Mouse (Mus musculus) liver, postnatal 0 days (tissue): ENCODE data around the gene Spats2l. TPM values are rescaled to one million over a fixed set of nuclear protein-coding genes. Genes with fewer than 3 reads are reported as not detected.
A peak's percentile ranks its signal among the peaks of the same experiment; 100 is the strongest.

Source experiments
- ATAC-seq: fragments of 200-750 bp; cut with Nextera tagmentation; 2 replicates; pipeline ENCODE4 v1.8.0; 2017; ENCODE audit warnings: mild to moderate bottlenecking, moderate library complexity
- DNase-seq: peaks from one replicate; pipeline ENCODE4 v3.0.0-alpha.2; 2016
- H3K27ac ChIP-seq: fragments of 300-500 bp; sonication (generic); 2 replicates; pipeline ENCODE4 v1.5.1; 2014; ENCODE audit warnings: antibody characterized with exemption, moderate library complexity, mild to moderate bottlenecking, low read depth
- H3K27me3 ChIP-seq: fragments of 300-500 bp; sonication (generic); 2 replicates; pipeline ENCODE4 v1.6.1; 2014; ENCODE audit warnings: low read length, control low read depth, mixed read lengths; ENCODE audit not compliant: insufficient read depth
- H3K36me3 ChIP-seq: fragments of 300-500 bp; sonication (generic); replicated peaks from 2 replicates; pipeline ENCODE4 v1.6.1; 2014; ENCODE audit warnings: mild to moderate bottlenecking, control low read depth, low read length, moderate library complexity, mixed read lengths; ENCODE audit not compliant: insufficient read depth
- H3K4me1 ChIP-seq: fragments of 300-500 bp; sonication (generic); 2 replicates; pipeline ENCODE4 v1.6.1; 2014; ENCODE audit warnings: antibody characterized with exemption, mild to moderate bottlenecking, control low read depth; ENCODE audit not compliant: insufficient read depth
- H3K4me2 ChIP-seq: fragments of 300-500 bp; sonication (generic); 2 replicates; pipeline ENCODE4 v1.6.1; 2014; ENCODE audit warnings: low read depth, mild to moderate bottlenecking, low read length, moderate library complexity, mixed read lengths
- H3K4me3 ChIP-seq: fragments of 300-500 bp; sonication (generic); 2 replicates; pipeline ENCODE4 v1.5.1; 2014; ENCODE audit warnings: low read depth, low read length
- H3K9ac ChIP-seq: fragments of 300-500 bp; sonication (generic); replicated peaks from 2 replicates; pipeline ENCODE4 v1.6.1; 2014; ENCODE audit warnings: mild to moderate bottlenecking, moderate library complexity
- H3K9me3 ChIP-seq: fragments of 300-500 bp; sonication (generic); 2 replicates; pipeline ENCODE4 v1.6.1; 2016; ENCODE audit warnings: mild to moderate bottlenecking, control low read depth, low read length, mixed read lengths
- CTCF ChIP-seq: sonication (generic); IDR thresholded peaks from 2 replicates; pipeline ENCODE4 v1.5.1; 2016; ENCODE audit warnings: antibody characterized with exemption, low read depth
- EP300 ChIP-seq: IDR thresholded peaks from 2 replicates; pipeline ENCODE4 v1.6.1; 2016; ENCODE audit warnings: antibody characterized with exemption, low read depth, mild to moderate bottlenecking
- WGBS: fragments of 180-500 bp; shearing (Covaris S2); extraction: QIAGEN DNeasy Blood & Tissue Kit; methylation state at CpG from one replicate; pipeline ENCODE4 v1.1.7; 2014; ENCODE audit not compliant: insufficient replicate concordance; 5-methylcytosine and 5-hydroxymethylcytosine counted together
- polyA plus RNA-seq: library from polyadenylated mRNA; unstranded; fragments of >200 nt; fragmentation: Nextera tagmentation; extraction: Ambion mirVana; gene quantifications from 2 replicates; pipeline ENCODE4 v1.2.1, GENCODE M21; 2015

The Spats2l gene
- polyA plus RNA-seq, 1 experiment from 2014 or later, result 10.2 TPM

DNA sequence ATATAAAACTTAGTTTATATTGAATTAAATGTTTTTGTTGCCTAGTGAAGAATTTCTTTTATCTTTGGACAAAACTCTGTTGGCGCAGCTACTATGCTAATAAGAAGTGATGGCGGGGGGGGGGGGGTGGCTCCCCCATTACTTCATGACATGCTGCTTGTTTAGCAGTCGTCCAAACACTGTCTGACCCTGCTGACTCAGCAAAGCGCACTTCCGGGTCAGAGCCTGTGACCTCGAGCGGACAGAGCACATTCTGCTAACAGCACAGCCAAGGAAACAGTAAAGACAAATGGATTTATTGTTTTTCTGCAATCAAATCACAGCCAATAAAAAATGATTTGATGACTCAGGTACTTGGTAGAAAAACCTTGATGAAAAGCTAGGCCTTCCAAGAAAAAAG, 61.2 kb downstream of the Spats2l start:
- H3K36me3 ChIP-seq, result no peaks in the 10 kb centered on the region
- no peak overlapping the region for H3K4me2 ChIP-seq
- no peaks in the 10 kb centered on the region for H3K27me3 ChIP-seq
- TF ChIP-seq CTCF (no peak), EP300 (no peak)
- no peak overlapping the region for H3K27ac ChIP-seq
- 50% methylated on average over 7 of the region's 7 CpGs for WGBS
- H3K4me3 ChIP-seq, result no peak overlapping the region
- no peaks in the 10 kb centered on the region for H3K9me3 ChIP-seq
- H3K9ac ChIP-seq, result no peak overlapping the region
- DNase-seq (peak; percentile 47), ATAC-seq (no peak)
- no peaks in the 10 kb centered on the region for H3K4me1 ChIP-seq

DNA sequence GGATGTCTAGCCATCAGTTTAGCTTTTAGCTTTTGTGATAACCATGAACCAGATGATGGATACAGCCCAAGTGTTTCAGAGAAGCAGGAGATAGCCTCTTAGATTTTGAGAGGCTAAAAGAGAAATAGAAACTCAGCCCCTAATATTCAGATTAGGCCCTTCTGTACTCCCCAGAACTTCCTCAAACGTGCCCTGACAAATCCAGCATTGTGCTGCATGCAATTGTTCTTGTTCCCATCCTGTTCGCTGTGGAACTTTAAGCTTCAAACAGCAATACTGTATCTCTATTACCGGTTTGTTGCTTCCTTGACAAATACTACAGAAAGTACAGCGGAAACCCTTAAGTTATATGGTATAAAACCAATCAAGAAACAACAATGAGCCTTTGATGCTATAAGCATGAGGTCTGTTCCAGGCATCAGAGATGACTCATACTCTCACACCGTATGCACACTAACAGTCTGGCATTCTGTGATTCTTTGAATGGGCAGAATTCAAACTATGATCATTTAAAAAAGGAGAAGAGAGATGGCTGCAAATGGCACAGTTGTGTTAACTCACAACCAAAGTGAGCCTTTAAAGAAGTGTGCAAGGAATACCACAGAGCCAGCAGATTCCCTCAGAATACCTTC, 62.8 kb downstream of the Spats2l start:
- 57% methylated on average over 5 of the region's 5 CpGs for WGBS
- ATAC-seq (peak; percentile 49), DNase-seq (no peak)
- Histone ChIP-seq H3K9me3 (no peaks in the 10 kb centered on the region), H3K27me3 (no peaks in the 10 kb centered on the region), H3K4me3 (no peak overlapping the region), H3K36me3 (no peaks in the 10 kb centered on the region), H3K9ac (no peak overlapping the region), H3K27ac (peak overlapping the region; percentile 22; the same call in 1 of the 2 replicates), H3K4me1 (no peaks in the 10 kb centered on the region), H3K4me2 (no peak overlapping the region)
- no peak for TF ChIP-seq EP300
- no peak for TF ChIP-seq CTCF

DNA sequence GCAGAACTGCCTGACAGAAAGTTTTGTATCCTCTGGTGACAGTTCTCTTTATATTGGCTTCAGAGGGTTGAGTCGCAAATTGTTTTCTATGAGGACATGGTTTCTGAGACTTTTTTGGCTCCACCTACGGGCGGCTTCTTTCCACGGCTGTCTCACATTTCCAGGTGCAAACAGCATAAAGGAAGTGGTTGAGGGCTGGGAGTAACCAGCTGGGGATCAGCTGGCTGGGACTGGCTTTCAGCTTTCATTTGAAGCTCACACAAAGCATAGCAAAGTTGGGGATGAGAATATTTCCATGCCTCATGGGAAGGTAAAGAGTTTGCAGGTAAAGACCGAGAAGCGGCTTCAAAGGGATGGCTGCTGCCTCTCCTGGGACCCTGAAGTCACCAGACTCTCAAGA, 65.9 kb downstream of the Spats2l start:
- Histone ChIP-seq H3K36me3 (no peaks in the 10 kb centered on the region), H3K4me3 (no peak overlapping the region), H3K9ac (no peak overlapping the region), H3K9me3 (no peaks in the 10 kb centered on the region), H3K27me3 (no peaks in the 10 kb centered on the region), H3K4me2 (no peak overlapping the region), H3K27ac (no peak overlapping the region), H3K4me1 (no peaks in the 10 kb centered on the region)
- DNase-seq (no peak), ATAC-seq (no peak)
- 62% methylated on average over 6 of the region's 6 CpGs for WGBS
- TF ChIP-seq EP300 (no peak), CTCF (no peak)

DNA sequence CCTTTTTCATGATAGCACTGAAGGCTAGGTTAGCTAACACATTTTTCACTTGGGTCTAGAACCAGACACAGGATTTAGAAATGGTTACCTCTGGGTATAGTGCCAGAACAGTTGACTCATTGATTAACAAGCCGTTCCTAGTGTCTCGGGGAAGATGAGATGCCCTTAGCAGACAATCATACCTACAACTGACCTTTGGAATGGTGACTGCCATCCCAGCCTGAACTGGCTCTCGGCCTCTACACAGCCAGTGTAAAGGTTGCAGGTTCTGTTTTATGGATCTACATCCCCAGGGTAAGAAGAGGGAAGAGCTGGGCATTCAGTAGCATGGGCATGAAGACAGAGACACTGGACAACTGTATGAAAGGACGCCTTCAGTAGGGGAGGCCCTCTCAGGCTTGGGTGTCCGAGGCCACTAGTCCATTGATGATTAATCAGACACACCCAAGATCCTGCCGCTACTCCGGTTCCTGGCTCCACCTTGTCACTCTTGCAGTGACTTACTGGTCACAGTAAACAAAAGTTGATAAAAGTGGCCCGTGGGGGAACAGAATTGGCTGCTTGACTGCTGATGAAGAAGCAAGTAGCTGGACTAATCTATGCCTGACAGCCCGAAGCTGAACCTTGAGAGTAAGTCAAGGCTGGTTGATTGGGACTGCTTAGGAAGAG, 71.2 kb downstream of the Spats2l start:
- ATAC-seq, result peak; percentile 77
- WGBS, result 52% methylated on average over 9 of the region's 9 CpGs
- peak overlapping the region; percentile 33 for H3K4me2 ChIP-seq

DNA sequence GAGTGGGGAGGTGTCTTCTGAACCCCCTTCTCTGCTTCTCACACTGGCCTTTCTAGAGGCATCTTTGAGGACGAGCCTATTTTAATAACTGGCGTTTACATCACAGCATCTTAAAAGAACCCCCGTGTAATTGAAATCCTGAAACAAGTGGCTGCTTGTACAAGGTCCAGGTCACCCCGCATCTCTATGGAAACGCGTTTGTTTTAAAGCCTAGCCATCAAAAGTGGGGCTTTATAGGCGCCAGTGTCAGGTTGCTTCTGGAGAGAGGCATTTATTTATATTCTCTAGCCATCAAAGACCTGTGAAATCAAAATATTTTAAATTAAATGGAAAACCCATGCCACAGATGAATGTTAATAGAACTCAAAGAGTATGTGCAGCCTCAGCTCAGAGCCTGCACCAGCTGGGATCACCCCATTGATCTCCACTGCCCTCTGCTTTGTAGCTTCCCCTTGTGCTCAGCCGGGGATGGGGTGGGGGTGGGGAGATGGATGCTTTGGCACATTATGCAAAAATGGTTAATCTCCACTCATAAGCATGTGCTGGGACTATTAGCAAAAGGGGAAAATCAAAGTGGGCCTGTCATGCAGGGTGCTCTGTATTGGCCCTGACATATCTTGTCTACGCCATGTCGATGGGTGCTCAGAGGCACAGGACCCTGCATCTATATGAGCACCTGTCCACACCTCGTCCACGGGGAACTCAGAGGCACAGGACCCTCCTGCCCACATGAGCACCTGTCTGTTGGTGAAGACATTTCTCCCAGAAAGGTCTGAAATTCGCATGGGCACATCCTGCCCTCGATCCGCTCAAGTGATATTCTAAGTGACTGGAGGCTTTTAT, 73.1 kb downstream of the Spats2l start:
- H3K4me2 ChIP-seq, result no peak overlapping the region
- H3K27ac ChIP-seq, result no peak overlapping the region
- no peak overlapping the region for H3K4me3 ChIP-seq
- ATAC-seq (no peak), DNase-seq (no peak)
- H3K9me3 ChIP-seq, result no peaks in the 10 kb centered on the region
- no peak for TF ChIP-seq CTCF
- no peak for TF ChIP-seq EP300
- 77% methylated on average over 15 of the region's 15 CpGs for WGBS
- no peaks in the 10 kb centered on the region; the same call in 1 of the 2 replicates for H3K4me1 ChIP-seq
- no peaks in the 10 kb centered on the region for H3K36me3 ChIP-seq
- H3K27me3 ChIP-seq, result no peaks in the 10 kb centered on the region
- H3K9ac ChIP-seq, result no peak overlapping the region

More for the DNA sequence above, 71.2 kb downstream of the Spats2l start:
- no peaks in the 10 kb centered on the region for H3K9me3 ChIP-seq
- TF ChIP-seq CTCF (no peak), EP300 (no peak)
- no peak for DNase-seq
- H3K27ac ChIP-seq, result no peak overlapping the region
- no peaks in the 10 kb centered on the region for H3K36me3 ChIP-seq
- no peak overlapping the region for H3K9ac ChIP-seq
- no peak overlapping the region for H3K4me3 ChIP-seq
- H3K27me3 ChIP-seq, result no peaks in the 10 kb centered on the region
- H3K4me1 ChIP-seq, result no peaks in the 10 kb centered on the region; the same call in 1 of the 2 replicates

DNA sequence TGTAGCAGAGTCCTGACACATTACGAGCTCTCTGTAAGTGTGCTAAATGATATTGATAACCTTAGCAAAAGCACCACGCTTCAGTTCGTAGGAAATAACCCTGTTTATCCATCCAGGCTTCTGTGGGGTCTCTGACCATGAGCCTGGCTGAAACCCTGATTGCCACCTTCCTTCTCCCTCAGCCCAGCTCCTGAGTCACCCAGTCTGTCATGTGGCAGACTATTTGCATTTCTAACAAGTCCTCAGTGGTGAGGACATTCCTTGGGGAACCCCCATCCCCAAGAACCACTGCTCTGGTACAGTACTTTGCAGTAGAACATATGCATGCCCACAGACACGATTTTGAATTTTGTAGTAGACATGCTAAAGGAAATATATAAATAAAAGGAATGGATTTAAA, 75.1 kb downstream of the Spats2l start:
- no peak overlapping the region for H3K4me2 ChIP-seq
- H3K27me3 ChIP-seq, result no peaks in the 10 kb centered on the region
- no peak overlapping the region for H3K9ac ChIP-seq
- H3K27ac ChIP-seq, result no peak overlapping the region
- WGBS, result 73% methylated on average over 4 of the region's 4 CpGs
- no peaks in the 10 kb centered on the region for H3K36me3 ChIP-seq
- no peaks in the 10 kb centered on the region; the same call in 1 of the 2 replicates for H3K4me1 ChIP-seq
- ATAC-seq, result no peak
- TF ChIP-seq EP300 (no peak), CTCF (no peak)
- H3K4me3 ChIP-seq, result no peak overlapping the region
- DNase-seq, result no peak
- no peaks in the 10 kb centered on the region for H3K9me3 ChIP-seq
